Mouse (Mus musculus) liver, embryonic 14.5 days (tissue): ENCODE measurements around the gene Itgb6. TPM values are rescaled to one million over a fixed set of nuclear protein-coding genes. Genes with fewer than 3 reads are reported as not detected.

Experiments
- ATAC-seq: fragments of 200-750 bp; cut with Nextera tagmentation; 2 replicates; pipeline ENCODE4 v1.8.0; 2017; ENCODE audit warnings: moderate number of reproducible peaks, mild to moderate bottlenecking, moderate library complexity; ENCODE audit not compliant: insufficient read depth
- DNase-seq, 3 experiments: peaks; one replicate each; pipeline ENCODE4 v3.0.0-alpha.2; 2012 to 2013; ENCODE audit warnings: low read depth in 3 of 3, low spot score in 3 of 3
- H3K27ac ChIP-seq: fragments of 300-500 bp; sonication (generic); 2 replicates; pipeline ENCODE4 v1.5.1; 2014; ENCODE audit warnings: moderate library complexity, mild to moderate bottlenecking, control low read depth, inconsistent platforms
- H3K27me3 ChIP-seq: fragments of 300-500 bp; sonication (generic); 2 replicates; pipeline ENCODE4 v1.6.1; 2014; ENCODE audit warnings: mild to moderate bottlenecking, low read length, moderate library complexity; ENCODE audit not compliant: control insufficient read depth, insufficient read depth
- H3K36me3 ChIP-seq: fragments of 300-500 bp; sonication (generic); replicated peaks from 2 replicates; pipeline ENCODE4 v1.6.1; 2014; ENCODE audit warnings: low read depth; ENCODE audit not compliant: control insufficient read depth, insufficient read depth
- H3K4me1 ChIP-seq, 2 experiments: fragments of 200-500 bp in 1 of 2; fragments of 300-500 bp in 1 of 2; sonication (generic) in 1 of 2; replicated peaks; 2 replicates each; pipeline ENCODE4 v1.6.1; 2012 to 2014; ENCODE audit warnings: antibody characterized with exemption in 1 of 2, inconsistent platforms in 1 of 2, low read length in 1 of 2; ENCODE audit not compliant: control insufficient read depth in 2 of 2, insufficient read depth in 2 of 2
- H3K4me2 ChIP-seq: fragments of 300-500 bp; sonication (generic); 2 replicates; pipeline ENCODE4 v1.6.1; 2014; ENCODE audit warnings: low read depth, mild to moderate bottlenecking, control low read depth, moderate library complexity
- H3K4me3 ChIP-seq, 2 experiments: fragments of 200-500 bp in 1 of 2; fragments of 300-500 bp in 1 of 2; sonication (generic) in 1 of 2; 2 replicates each; pipeline ENCODE4 v1.5.1; 2012 to 2014; ENCODE audit warnings: low read depth in 2 of 2, low read length in 2 of 2, mild to moderate bottlenecking in 2 of 2, control low read depth in 1 of 2, inconsistent platforms in 1 of 2, moderate library complexity in 1 of 2; ENCODE audit not compliant: insufficient read depth in 1 of 2
- H3K9ac ChIP-seq: fragments of 300-500 bp; sonication (generic); replicated peaks from 2 replicates; pipeline ENCODE4 v1.6.1; 2014; ENCODE audit warnings: mild to moderate bottlenecking, control low read depth, moderate library complexity
- H3K9me3 ChIP-seq: fragments of 300-500 bp; sonication (generic); 2 replicates; pipeline ENCODE4 v1.6.1; 2016; ENCODE audit warnings: low read length, mixed read lengths; ENCODE audit not compliant: control insufficient read depth
- CTCF ChIP-seq: IDR thresholded peaks from 2 replicates; pipeline ENCODE4 v1.5.1; 2016; ENCODE audit warnings: antibody characterized with exemption, low read depth, control low read depth
- EP300 ChIP-seq: IDR thresholded peaks from 2 replicates; pipeline ENCODE4 v1.6.1; 2016; ENCODE audit warnings: antibody characterized with exemption, low read depth
- WGBS: fragments of 180-500 bp; shearing (Covaris S2); extraction: QIAGEN DNeasy Blood & Tissue Kit; methylation state at CpG from one replicate; pipeline ENCODE4 v1.1.7; 2014; ENCODE audit not compliant: insufficient replicate concordance; 5-methylcytosine and 5-hydroxymethylcytosine counted together
- polyA plus RNA-seq, 2 experiments: library from polyadenylated mRNA; depleted of rRNA in 1 of 2; stranded (reverse) in 1 of 2; unstranded in 1 of 2; fragments of >200 nt; fragmentation: Nextera tagmentation in 1 of 2; extraction: Ambion mirVana in 1 of 2; gene quantifications; 2 replicates each; pipeline versions ENCODE4 v1.2.1 to v1.2.3; 2012 to 2014

Gene Itgb6
- polyA plus RNA-seq, 2 experiments, result 0.02 to 0.05 TPM

DNA sequence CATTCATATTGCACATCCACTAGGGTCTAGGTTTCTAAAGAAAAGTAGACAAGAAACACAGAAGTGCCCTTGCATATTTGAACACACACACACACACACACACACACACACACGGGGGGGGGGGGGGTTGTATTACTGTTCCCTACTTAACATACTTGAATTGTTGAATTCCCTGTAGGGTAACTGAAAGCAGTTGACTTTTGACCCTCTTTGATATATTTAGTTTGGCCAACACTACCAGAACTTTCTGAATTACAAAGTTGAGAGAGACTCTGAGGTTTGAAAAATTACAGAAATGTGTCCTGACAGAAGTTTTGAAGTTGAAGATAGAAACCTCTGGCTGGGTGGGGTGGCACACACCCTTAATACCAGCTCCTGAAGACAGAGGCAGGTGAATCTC, 32.2 kb downstream of the Itgb6 start:
- 0 out of 4 replicates have a peak, but pooled peaks cover 0 to 2% of the 10 kb centered on the region in 2 experiments for H3K4me1 ChIP-seq
- H3K4me2 ChIP-seq, result no peak overlapping the region
- H3K27ac ChIP-seq, result no peak overlapping the region
- 33% methylated on average over 1 of the region's 1 CpGs for WGBS
- no peaks in the 10 kb centered on the region for H3K9me3 ChIP-seq
- TF ChIP-seq EP300, result no peak
- TF ChIP-seq CTCF, result no peak
- no peak for DNase-seq
- no peak overlapping the region for H3K9ac ChIP-seq
- H3K36me3 ChIP-seq, result no peaks in the 10 kb centered on the region
- H3K27me3 ChIP-seq, result no peaks in the 10 kb centered on the region
- no peak overlapping the region for H3K4me3 ChIP-seq
- ATAC-seq, result no peak

DNA sequence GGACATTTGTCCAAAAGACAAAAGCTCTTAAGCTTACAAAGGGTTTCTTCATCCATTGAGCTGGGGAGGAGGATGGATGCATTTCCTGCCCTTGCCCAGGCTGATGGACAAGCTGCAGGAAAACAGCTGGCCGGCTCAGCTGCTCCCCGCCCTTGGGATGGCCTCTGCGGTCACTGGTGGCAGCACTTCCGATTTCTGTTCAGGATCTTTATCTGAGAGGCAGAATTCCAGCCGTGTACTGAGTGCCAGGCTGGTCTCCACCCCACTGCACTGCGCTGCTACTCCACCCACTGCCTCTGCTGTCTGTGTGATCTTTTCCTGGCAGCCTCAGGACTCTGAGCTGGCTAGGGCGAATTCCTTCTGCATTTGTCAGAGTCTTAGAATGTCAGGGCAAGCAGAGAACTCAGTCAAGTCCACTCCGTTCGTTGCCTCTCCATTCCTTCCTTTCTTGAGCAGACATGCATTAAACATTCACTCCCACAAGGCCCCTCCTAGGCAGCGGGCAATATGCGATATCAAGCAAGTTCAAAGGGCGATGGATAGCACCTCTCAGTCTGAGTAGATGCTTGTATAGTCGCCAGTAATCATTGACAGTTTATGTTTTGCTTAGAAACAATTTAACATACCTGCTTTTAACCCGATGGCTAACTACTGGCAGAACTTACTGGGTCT, 33.4 kb downstream of the Itgb6 start:
- Histone ChIP-seq H3K27me3 (no peaks in the 10 kb centered on the region), H3K4me1 (0 out of 4 replicates have a peak, but pooled peaks cover 0 to 2% of the 10 kb centered on the region in 2 experiments), H3K36me3 (no peaks in the 10 kb centered on the region), H3K4me2 (no peak overlapping the region), H3K27ac (no peak overlapping the region), H3K9ac (no peak overlapping the region), H3K9me3 (no peaks in the 10 kb centered on the region), H3K4me3 (no peak overlapping the region)
- 29% methylated on average over 14 of the region's 14 CpGs for WGBS
- DNase-seq, result no peak
- ATAC-seq, result no peak
- TF ChIP-seq EP300, result no peak
- TF ChIP-seq CTCF, result no peak

DNA sequence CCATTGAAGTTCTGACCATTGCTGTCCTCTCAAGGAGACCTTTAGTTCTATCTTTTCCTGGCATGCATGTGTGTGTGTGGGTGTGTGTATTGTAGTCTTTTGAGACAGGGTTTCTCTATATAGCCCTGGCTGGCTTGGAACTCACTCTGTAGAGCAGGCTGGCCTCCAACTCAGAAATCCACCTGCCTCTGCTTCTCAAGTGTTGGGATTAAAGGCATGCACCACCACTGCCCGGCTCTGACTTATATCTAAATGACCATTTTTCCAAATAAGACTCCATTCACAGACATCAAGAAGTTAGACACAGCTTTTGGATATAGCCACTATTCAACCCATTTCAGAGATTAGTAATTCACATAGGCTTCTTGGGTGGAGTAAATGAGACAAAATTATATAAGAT, 34.3 kb downstream of the Itgb6 start:
- no peaks in the 10 kb centered on the region for H3K36me3 ChIP-seq
- no peaks in the 10 kb centered on the region for H3K27me3 ChIP-seq
- TF ChIP-seq CTCF (no peak), EP300 (no peak)
- no peak overlapping the region for H3K4me3 ChIP-seq
- H3K27ac ChIP-seq, result no peak overlapping the region
- no peaks in the 10 kb centered on the region for H3K9me3 ChIP-seq
- H3K4me2 ChIP-seq, result no peak overlapping the region
- ATAC-seq, result no peak
- WGBS, result 61% methylated on average over 1 of the region's 1 CpGs
- H3K4me1 ChIP-seq, result 0 out of 4 replicates have a peak, but pooled peaks cover 0 to 2% of the 10 kb centered on the region in 2 experiments
- no peak overlapping the region for H3K9ac ChIP-seq
- DNase-seq, result no peak

DNA sequence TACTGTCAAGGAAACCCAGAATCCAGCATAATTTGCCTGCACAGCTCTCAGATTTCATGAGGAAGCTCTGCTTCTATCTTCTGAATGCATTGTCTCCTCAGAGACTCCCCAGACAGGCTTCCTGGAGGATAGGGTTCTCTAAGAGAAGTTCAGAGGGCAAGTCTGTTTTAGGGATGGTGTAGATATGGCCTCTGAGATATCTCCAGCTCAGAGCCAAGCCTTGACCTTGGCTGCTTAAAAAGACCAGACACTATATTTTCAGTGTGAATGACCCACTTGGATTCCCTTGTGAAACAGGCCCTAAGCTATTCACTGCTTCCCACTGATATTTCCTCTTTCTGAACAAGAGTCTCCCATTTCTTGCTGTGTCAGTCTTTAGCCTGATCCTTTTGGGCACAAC, 36.5 kb downstream of the Itgb6 start:
- Histone ChIP-seq H3K4me2 (no peak overlapping the region), H3K36me3 (no peaks in the 10 kb centered on the region), H3K4me3 (no peak overlapping the region), H3K9ac (no peak overlapping the region), H3K27me3 (no peaks in the 10 kb centered on the region), H3K27ac (no peak overlapping the region), H3K9me3 (no peaks in the 10 kb centered on the region), H3K4me1 (0 out of 4 replicates have a peak, but pooled peaks cover 0 to 2% of the 10 kb centered on the region in 2 experiments)
- no peak for TF ChIP-seq CTCF
- TF ChIP-seq EP300, result no peak
- ATAC-seq, result no peak
- DNase-seq, result no peak

- WGBS, result 40% methylated on average over 3 of the region's 3 CpGs
- Histone ChIP-seq H3K9ac (no peak overlapping the region), H3K9me3 (no peaks in the 10 kb centered on the region), H3K4me1 (0 out of 4 replicates have a peak, but pooled peaks cover 0 to 2% of the 10 kb centered on the region in 2 experiments), H3K4me3 (no peak overlapping the region), H3K36me3 (no peaks in the 10 kb centered on the region), H3K27me3 (no peaks in the 10 kb centered on the region), H3K4me2 (no peak overlapping the region), H3K27ac (no peak overlapping the region)
- no peak for TF ChIP-seq EP300
- no peak for TF ChIP-seq CTCF
- no peak for DNase-seq
- ATAC-seq, result no peak
These were observed 38.3 kb downstream of the Itgb6 start for GRCm38 (mm10) chr2:60684168-60684567.
